ENCODE assay signal across 10 mouse cellular contexts in genomic region chr9:44486741-44487421, GRCm38 (mm10). TPM values are rescaled to one million over a fixed set of nuclear protein-coding genes. Genes with fewer than 3 reads are reported as not detected.
DNase-seq lines count a peak whose midpoint lies in the region; ATAC-seq and TF ChIP-seq lines count a peak whose summit lies in the region.
"Had no signal": no experiment of that assay in that cellular context is flagged by ENCODE, and none has a peak within 500 bp of the region (broad histone marks: within the 10 kb centered on the region; RNA-seq: fewer than 3 reads in every experiment).

No protein-coding gene starts in this region.

- TF ChIP-seq CTCF in brain, embryonic 14.5 days (IDR thresholded peaks at IDR 0.05; ENCODE audit: borderline replicate concordance, extremely low read depth, insufficient read depth, insufficient read length), result no peak
- no peak for TF ChIP-seq CTCF in heart, adult 2 months (IDR thresholded peaks at IDR 0.05)
- TF ChIP-seq CTCF in kidney, adult 2 months (conservative IDR thresholded peaks at IDR 0.05; ENCODE audit: insufficient read depth, insufficient read length, low read depth, low read length), result no peak
- TF ChIP-seq CTCF in lung, embryonic 14.5 days (IDR thresholded peaks at IDR 0.05; ENCODE audit: low read depth), result no peak

- peak overlapping the region; percentile 93 for H3K27ac ChIP-seq in heart, adult 2 months
- peak overlapping the region; percentile 92 for H3K27ac ChIP-seq in kidney, adult 2 months (ENCODE audit: insufficient read depth, low read depth, low read length)
- peak overlapping the region; percentile 98 for H3K27ac ChIP-seq in lung, embryonic 14.5 days (ENCODE audit: low read depth)

- no peaks in the 10 kb centered on the region for H3K36me3 ChIP-seq in erythroblast, embryonic 14.5 days (ENCODE audit: control insufficient read depth)
- H3K36me3 ChIP-seq in heart, adult 2 months (ENCODE audit: control insufficient read depth, insufficient read depth, low read length), result peaks cover 2% of the 10 kb centered on the region; the same call in 1 of the 2 replicates
- no peaks in the 10 kb centered on the region for H3K36me3 ChIP-seq in kidney, adult 2 months (ENCODE audit: control insufficient read depth, insufficient read depth, low read length)
- H3K36me3 ChIP-seq in lung, embryonic 14.5 days (ENCODE audit: insufficient read depth), result peaks cover 14% of the 10 kb centered on the region

- no peaks in the 10 kb centered on the region for H3K79me2 ChIP-seq in heart, adult 2 months (replicated peaks; ENCODE audit: control insufficient read depth, insufficient read depth, low read length)

- no peaks in the 10 kb centered on the region for H3K9me3 ChIP-seq in erythroblast, embryonic 14.5 days (ENCODE audit: control insufficient read depth, low read length)
- H3K9me3 ChIP-seq in lung, embryonic 14.5 days (ENCODE audit: low read depth, low read length), result no peaks in the 10 kb centered on the region

- no peak for TF ChIP-seq EP300 in heart, adult 2 months (IDR thresholded peaks at IDR 0.05; ENCODE audit: insufficient read depth, low read depth, low read length)

- peak overlapping the region; percentile 14 for H3K4me3 ChIP-seq in erythroblast, embryonic 14.5 days (replicated peaks)
- peak overlapping the region; percentile 50 for H3K4me3 ChIP-seq in heart, adult 2 months
- H3K4me3 ChIP-seq in kidney, adult 2 months (ENCODE audit: insufficient read depth, low read depth, low read length), result peak overlapping the region; percentile 52
- peak overlapping the region; percentile 98 for H3K4me3 ChIP-seq in lung, embryonic 14.5 days (ENCODE audit: low read depth, low read length)

- peak overlapping the region; percentile 88 for H3K4me2 ChIP-seq in lung, embryonic 14.5 days

- DNase-seq in brain, embryonic 14.5 days (ENCODE audit: low read depth), result peak; percentile 41
- DNase-seq in heart, adult 2 months, result peak; percentile 77 to 79
- peak; percentile 87 for DNase-seq in kidney, adult 2 months
- peak; percentile 81 for DNase-seq in lung, embryonic 14.5 days
- peak; percentile 65 for DNase-seq in testis, postnatal 10 days (ENCODE audit: low spot score)
- DNase-seq in thymus, postnatal 25 days, result no peak

- peaks cover 33% of the 10 kb centered on the region for H3K27me3 ChIP-seq in erythroblast, embryonic 14.5 days (ENCODE audit: control insufficient read depth)
- no peaks in the 10 kb centered on the region for H3K27me3 ChIP-seq in heart, adult 2 months (ENCODE audit: control insufficient read depth, insufficient read depth, low read length)
- H3K27me3 ChIP-seq in kidney, adult 2 months (replicated peaks; ENCODE audit: control insufficient read depth, insufficient read depth, low read length), result no peaks in the 10 kb centered on the region
- H3K27me3 ChIP-seq in lung, embryonic 14.5 days (ENCODE audit: insufficient read depth, low read length), result no peaks in the 10 kb centered on the region
- H3K27me3 ChIP-seq: CH12.LX had no signal

- 2% methylated on average over 15 of the region's 15 CpGs for WGBS in heart, adult 2 months
- 4% methylated on average over 15 of the region's 15 CpGs for WGBS in kidney, adult 2 months
- 6% methylated on average over 15 of the region's 15 CpGs for WGBS in lung, embryonic 14.5 days

- H3K9ac ChIP-seq in heart, adult 2 months (ENCODE audit: low read depth, low read length), result peak overlapping the region; percentile 63
- peak overlapping the region; percentile 52 for H3K9ac ChIP-seq in lung, embryonic 14.5 days

- TF ChIP-seq POLR2A in brain, embryonic 14.5 days (IDR thresholded peaks at IDR 0.05; ENCODE audit: borderline replicate concordance, extremely low read depth, insufficient read depth, insufficient read length, poor library complexity, severe bottlenecking), result no peak
- peak; percentile 61 for TF ChIP-seq POLR2A in heart, adult 2 months (IDR thresholded peaks at IDR 0.05; ENCODE audit: insufficient read depth, low read depth, low read length)
- no peak for TF ChIP-seq POLR2A in kidney, adult 2 months (IDR thresholded peaks at IDR 0.05; ENCODE audit: low read depth, low read length)

- no peak for ATAC-seq in erythroblast, adult 5-6 weeks (replicated peaks; ENCODE audit: low FRiP score, poor library complexity, severe bottlenecking)
- ATAC-seq in lung, embryonic 14.5 days (ENCODE audit: insufficient read depth), result no peak

- H3K4me1 ChIP-seq in erythroblast, embryonic 14.5 days (ENCODE audit: control insufficient read depth), result peaks cover 5% of the 10 kb centered on the region
- H3K4me1 ChIP-seq in heart, adult 2 months (ENCODE audit: control insufficient read depth, insufficient read depth, low read length), result peaks cover 42% of the 10 kb centered on the region
- H3K4me1 ChIP-seq in kidney, adult 2 months (ENCODE audit: control insufficient read depth, insufficient read depth, low read length), result peaks cover 62% of the 10 kb centered on the region
- H3K4me1 ChIP-seq in lung, embryonic 14.5 days (ENCODE audit: insufficient read depth), result peaks cover 66% of the 10 kb centered on the region

- intact Hi-C loops in heart, adult 2 months (cut with DNase I), result loop anchor here (1.0 to 10.0 kb wide), 3 partner anchors 11 to 402 kb away; no protein-coding TSS in a partner anchor

RNA-seq across cellular contexts. Expression of gene Bcl9l, which starts 4.3 kb away (rescaled TPM):
- 0.06 and 0.09 TPM in 2 replicates for polyA plus RNA-seq in erythroblast, embryonic 14.5 days (2012)
- 0.77 and 0.84 TPM in 2 replicates for total RNA-seq in erythroblast, adult 5-6 weeks (2015; ENCODE audit: low replicate concordance)
- 0.42 and 2.8 TPM in 2 replicates for total RNA-seq in erythroblast, adult 5-6 weeks (2017; ENCODE audit: low replicate concordance)
- 14.4 and 35.5 TPM in 2 replicates for polyA plus RNA-seq in brain, embryonic 14.5 days (2012; rRNA removed)
- 10 to 100 TPM; 44.5 to 58.7 TPM for total RNA-seq in heart, adult 2 months (2021)
- 15.3 and 21.5 TPM in 2 replicates for polyA plus RNA-seq in heart, adult 2 months (2012; rRNA removed)
- polyA plus RNA-seq in kidney, adult 2 months (2012; rRNA removed), result 23.1 and 25.1 TPM in 2 replicates
- 16.3 and 17.3 TPM in 2 replicates for polyA plus RNA-seq in lung, embryonic 14.5 days (2014; fragmentation: Nextera tagmentation; extraction: Ambion mirVana)

RNA-seq across cellular contexts. Expression of gene Upk2, which starts 32.1 kb away (rescaled TPM):
- polyA plus RNA-seq in erythroblast, embryonic 14.5 days (2012), result not detected in 2 replicates
- not detected in 2 replicates for total RNA-seq in erythroblast, adult 5-6 weeks (2015; ENCODE audit: low replicate concordance)
- not detected in 2 replicates for total RNA-seq in erythroblast, adult 5-6 weeks (2017; ENCODE audit: low replicate concordance)
- polyA plus RNA-seq in brain, embryonic 14.5 days (2012; rRNA removed), result 0.08 TPM in 1 of 2 replicates, not detected in the other
- total RNA-seq in heart, adult 2 months (2021), result not detected
- polyA plus RNA-seq in heart, adult 2 months (2012; rRNA removed), result 0.47 and 0.53 TPM in 2 replicates
- polyA plus RNA-seq in kidney, adult 2 months (2012; rRNA removed), result 9.0 and 11.6 TPM in 2 replicates
- polyA plus RNA-seq in lung, embryonic 14.5 days (2014; fragmentation: Nextera tagmentation; extraction: Ambion mirVana), result 0.39 and 0.53 TPM in 2 replicates
- total RNA-seq: CH12.LX; neutrophil, adult 5-6 weeks had no signal

RNA-seq across cellular contexts. Expression of gene Foxr1, which starts 45.9 kb away (rescaled TPM):
- not detected in 2 replicates for polyA plus RNA-seq in erythroblast, embryonic 14.5 days (2012)
- total RNA-seq in erythroblast, adult 5-6 weeks (2015; ENCODE audit: low replicate concordance), result not detected in 2 replicates
- total RNA-seq in erythroblast, adult 5-6 weeks (2017; ENCODE audit: low replicate concordance), result not detected in 2 replicates
- not detected in 2 replicates for polyA plus RNA-seq in brain, embryonic 14.5 days (2012; rRNA removed)
- not detected for total RNA-seq in heart, adult 2 months (2021)
- polyA plus RNA-seq in heart, adult 2 months (2012; rRNA removed), result not detected in 2 replicates
- not detected in 2 replicates for polyA plus RNA-seq in kidney, adult 2 months (2012; rRNA removed)
- not detected in 2 replicates for polyA plus RNA-seq in lung, embryonic 14.5 days (2014; fragmentation: Nextera tagmentation; extraction: Ambion mirVana)
- total RNA-seq: neutrophil, adult 5-6 weeks had no signal

Comparison
In these comparisons a context has a peak if more than half of its experiments do, and no peak if none do; other contexts are left out.
1. H3K4me3 ChIP-seq: peak in every context shown above with its lines; median percentile 98 in lung, embryonic 14.5 days; 52 in kidney, adult 2 months; 50 in heart, adult 2 months; 14 in erythroblast, embryonic 14.5 days.
2. RNA of gene Bcl9l, which starts 4.3 kb away (polyA plus RNA-seq): 14.4 to 35.5 TPM in brain, embryonic 14.5 days, 23.1 to 25.1 TPM in kidney, adult 2 months, 15.3 to 21.5 TPM in heart, adult 2 months and 16.3 to 17.3 TPM in lung, embryonic 14.5 days; 0.06 to 0.09 TPM in erythroblast, embryonic 14.5 days; every median in the first group is over 10 times any median in the second.
3. Peak in every context shown above with its lines, with median percentiles within 50 percentile points of each other: H3K27ac ChIP-seq.